Mouse (Mus musculus) hindbrain, postnatal 0 days (tissue): ENCODE results near the gene Cbr2. TPM values are rescaled to one million over a fixed set of nuclear protein-coding genes. Genes with fewer than 3 reads are reported as not detected.
"Not testable (repeated sequence)": the region's sequence is repeated elsewhere in the genome, so short reads cannot be mapped to it uniquely, and the experiment has no call there.

Experiments used
- ATAC-seq: fragments of 200-750 bp; cut with Nextera tagmentation; 2 replicates; pipeline ENCODE4 v1.8.0; 2017; ENCODE audit warnings: mild to moderate bottlenecking, moderate TSS enrichment, moderate library complexity
- DNase-seq: peaks from one replicate; pipeline ENCODE4 v3.0.0-alpha.2; 2015; ENCODE audit warnings: low spot score
- H3K27ac ChIP-seq: fragments of 300-500 bp; sonication (generic); 2 replicates; pipeline ENCODE4 v1.5.1; 2014; ENCODE audit warnings: mild to moderate bottlenecking
- H3K27me3 ChIP-seq: fragments of 300-500 bp; sonication (generic); 2 replicates; pipeline ENCODE4 v1.6.1; 2014; ENCODE audit warnings: low read length, mixed read lengths; ENCODE audit not compliant: insufficient read depth
- H3K36me3 ChIP-seq: fragments of 300-500 bp; sonication (generic); 2 replicates; pipeline ENCODE4 v1.6.1; 2014; ENCODE audit warnings: low read length, mixed read lengths; ENCODE audit not compliant: insufficient read depth
- H3K4me1 ChIP-seq: fragments of 300-500 bp; sonication (generic); 2 replicates; pipeline ENCODE4 v1.6.1; 2014; ENCODE audit warnings: antibody characterized with exemption, low read length, mixed read lengths; ENCODE audit not compliant: insufficient read depth
- H3K4me2 ChIP-seq: fragments of 300-500 bp; sonication (generic); 2 replicates; pipeline ENCODE4 v1.6.1; 2014; ENCODE audit warnings: low read depth, mild to moderate bottlenecking, low read length, moderate library complexity, mixed read lengths
- H3K4me3 ChIP-seq: fragments of 300-500 bp; sonication (generic); 2 replicates; pipeline ENCODE4 v1.5.1; 2014; ENCODE audit warnings: low read length
- H3K9ac ChIP-seq: fragments of 300-500 bp; sonication (generic); replicated peaks from 2 replicates; pipeline ENCODE4 v1.6.1; 2014; ENCODE audit warnings: mild to moderate bottlenecking, low read length, moderate library complexity, mixed read lengths
- H3K9me3 ChIP-seq: fragments of 300-500 bp; sonication (generic); 2 replicates; pipeline ENCODE4 v1.6.1; 2016; ENCODE audit warnings: low read length, mixed read lengths
- CTCF ChIP-seq: IDR thresholded peaks from 2 replicates; pipeline ENCODE4 v1.5.1; 2016; ENCODE audit warnings: antibody characterized with exemption, control low read depth, low read depth
- WGBS: fragments of 180-500 bp; shearing (Covaris S2); extraction: QIAGEN DNeasy Blood & Tissue Kit; methylation state at CpG from one replicate; pipeline ENCODE4 v1.1.7; 2014; 5-methylcytosine and 5-hydroxymethylcytosine counted together
- polyA plus RNA-seq: library from polyadenylated mRNA; unstranded; fragments of >200 nt; fragmentation: Nextera tagmentation; extraction: Ambion mirVana; gene quantifications from 2 replicates; pipeline ENCODE4 v1.2.1, GENCODE M21; 2015
- total RNA-seq: library from RNA; depleted of rRNA; stranded (reverse); fragments of >200 nt; gene quantifications from 2 replicates; pipeline ENCODE4 v1.2.3, GENCODE M21; 2014

Gene Cbr2
- total and polyA plus RNA-seq, 2 experiments from 2014 or later: 4.0 to 6.1 TPM

DNA sequence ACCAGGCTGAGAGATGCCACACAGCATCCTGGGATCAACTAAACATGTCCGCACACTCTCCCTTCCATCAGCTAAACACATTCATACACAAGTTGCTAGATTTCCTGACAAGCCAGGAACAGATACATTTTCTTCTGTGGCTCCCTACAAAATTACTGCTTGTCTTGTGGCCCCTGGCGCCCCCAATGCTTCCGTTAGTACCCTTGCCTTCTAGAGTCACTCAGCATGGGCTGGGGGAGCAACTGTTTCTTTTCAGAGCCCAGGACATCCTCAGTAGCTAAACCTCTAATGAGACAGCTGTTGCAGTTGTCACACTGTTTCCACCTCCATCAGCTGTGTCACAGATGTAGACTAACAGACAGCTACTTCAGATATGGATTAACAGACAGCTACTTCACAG, 40.8 kb upstream of the Cbr2 start:
- no peaks in the 10 kb centered on the region for H3K9me3 ChIP-seq
- no peak for TF ChIP-seq CTCF
- H3K36me3 ChIP-seq: no peaks in the 10 kb centered on the region
- H3K27ac ChIP-seq: no peak overlapping the region
- DNase-seq (no peak), ATAC-seq (no peak)
- no peak overlapping the region for H3K4me3 ChIP-seq
- H3K27me3 ChIP-seq: no peaks in the 10 kb centered on the region
- no peak overlapping the region for H3K4me2 ChIP-seq
- WGBS: 80% methylated on average over 3 of the region's 3 CpGs
- no peaks in the 10 kb centered on the region for H3K4me1 ChIP-seq
- H3K9ac ChIP-seq: no peak overlapping the region

DNA sequence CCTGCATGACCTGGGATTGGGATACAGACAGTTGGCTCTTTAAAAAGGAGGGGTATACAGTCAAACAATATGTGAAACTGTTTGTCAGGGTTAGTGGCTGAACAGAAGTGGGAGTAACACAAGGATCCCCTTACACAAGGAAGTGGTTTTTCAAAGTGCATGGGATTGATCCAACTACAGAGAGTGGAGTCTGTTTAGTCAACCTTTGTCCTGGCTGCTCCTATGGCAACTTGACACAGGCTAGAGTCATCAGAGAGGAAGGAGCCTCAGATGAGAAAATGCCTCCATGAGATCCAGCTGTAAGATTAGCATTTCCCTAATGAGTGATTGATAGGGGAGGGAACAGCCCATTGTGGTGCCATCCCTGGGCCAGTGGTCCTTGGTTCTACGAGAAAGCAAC, 36.3 kb upstream of the Cbr2 start:
- Histone ChIP-seq H3K4me3 (no peak overlapping the region), H3K27ac (no peak overlapping the region), H3K36me3 (no peaks in the 10 kb centered on the region), H3K27me3 (no peaks in the 10 kb centered on the region), H3K9me3 (no peaks in the 10 kb centered on the region), H3K4me2 (no peak overlapping the region), H3K9ac (no peak overlapping the region), H3K4me1 (no peaks in the 10 kb centered on the region)
- TF ChIP-seq CTCF: no peak
- DNase-seq: no peak
- ATAC-seq: no peak
- 50% methylated on average over 1 of the region's 1 CpGs for WGBS

DNA sequence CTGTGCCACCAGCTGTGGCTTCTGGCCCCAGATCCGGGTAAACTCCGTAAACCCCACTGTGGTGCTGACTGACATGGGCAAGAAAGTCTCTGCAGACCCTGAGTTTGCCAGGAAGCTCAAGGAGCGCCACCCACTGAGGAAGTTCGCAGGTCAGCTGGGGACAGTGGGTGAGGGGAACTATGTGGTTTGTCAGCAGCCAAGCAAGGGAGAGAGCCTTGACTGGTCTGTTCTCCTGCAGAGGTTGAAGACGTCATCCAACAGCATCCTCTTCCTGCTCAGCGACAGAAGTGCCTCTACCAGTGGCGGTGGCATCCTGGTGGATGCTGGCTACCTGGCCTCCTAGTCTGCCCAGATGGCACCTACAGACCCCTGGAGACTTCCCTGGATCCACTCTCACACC, 35.1 kb upstream of the Cbr2 start:
- not testable (repeated sequence) for DNase-seq, H3K27me3 ChIP-seq, H3K9ac ChIP-seq, H3K36me3 ChIP-seq, H3K9me3 ChIP-seq, H3K4me3 ChIP-seq, H3K27ac ChIP-seq, H3K4me2 ChIP-seq, H3K4me1 ChIP-seq, ATAC-seq
- WGBS: 82% methylated on average over 3 of the region's 7 CpGs

DNA sequence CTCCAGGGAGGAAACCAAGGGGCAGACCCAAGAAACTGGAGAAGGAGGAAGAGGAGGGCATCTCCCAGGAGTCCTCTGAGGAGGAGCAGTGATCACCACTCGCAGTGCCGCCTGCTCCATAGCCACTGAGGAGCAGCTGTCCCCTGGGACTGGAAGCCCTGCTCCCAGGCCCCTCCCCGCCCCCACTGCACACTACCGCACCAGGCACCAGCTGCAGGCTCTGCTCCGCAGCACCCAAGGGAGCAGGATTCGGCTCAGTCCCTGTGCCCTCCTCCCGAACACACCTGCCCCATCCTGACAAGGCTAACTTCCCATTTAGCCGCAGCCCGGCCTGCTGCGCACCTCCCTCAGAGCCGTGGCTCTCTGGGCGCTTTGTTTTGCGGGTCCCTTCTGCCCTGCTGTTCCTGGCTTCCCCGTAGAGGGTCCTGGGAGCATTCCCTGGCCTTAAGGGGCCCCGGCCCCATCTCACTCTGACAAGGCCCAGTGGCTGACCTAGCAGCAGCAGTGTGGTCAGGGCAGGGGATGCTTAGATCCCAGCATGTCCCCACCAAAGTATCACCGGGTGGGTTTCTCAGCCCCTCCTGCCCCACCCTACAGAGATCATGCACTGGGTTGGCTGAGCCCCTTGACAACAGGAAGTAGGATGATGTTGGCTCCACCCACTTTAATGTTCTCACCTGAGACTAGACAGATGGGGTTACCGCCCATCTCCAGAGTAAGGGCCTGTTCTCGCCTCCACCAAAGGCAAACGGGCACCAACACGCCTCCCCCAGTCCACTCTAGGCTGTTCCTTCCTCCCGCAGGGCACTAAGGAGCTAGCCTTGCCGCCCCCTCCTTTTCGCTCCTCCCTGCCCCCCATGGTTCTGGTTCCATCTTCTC, 31.4 kb upstream of the Cbr2 start:
- H3K36me3 ChIP-seq, H3K4me2 ChIP-seq, DNase-seq, H3K9me3 ChIP-seq, H3K4me3 ChIP-seq, H3K9ac ChIP-seq, H3K4me1 ChIP-seq, H3K27ac ChIP-seq, H3K27me3 ChIP-seq: not testable (repeated sequence)
- WGBS: 13% methylated on average over 3 of the region's 23 CpGs
- peak; percentile 35; the same call in 1 of the 2 replicates for ATAC-seq

DNA sequence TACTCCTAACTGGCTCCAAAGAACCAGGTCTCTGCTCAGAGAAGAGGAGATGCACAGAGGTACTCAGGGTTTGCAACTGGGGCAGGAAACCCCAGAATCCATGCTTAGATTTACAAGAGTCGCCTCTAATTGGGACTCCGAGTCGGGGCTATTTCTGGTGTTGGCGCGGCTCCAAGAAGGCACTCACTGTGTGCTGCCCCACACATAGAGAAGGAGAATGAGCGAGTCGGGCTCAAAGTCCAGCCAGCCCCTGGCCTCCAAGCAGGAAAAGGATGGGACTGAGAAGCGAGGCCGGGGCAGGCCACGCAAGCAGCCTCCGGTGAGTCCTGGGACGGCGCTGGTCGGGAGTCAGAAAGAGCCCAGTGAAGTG, 30.7 kb upstream of the Cbr2 start, which contains the start of gene Hmga1b:
Hmga1b (plus strand) TSS at position 123 of the 370 bp plus-strand sequence.
- H3K27ac ChIP-seq, H3K36me3 ChIP-seq, H3K4me2 ChIP-seq, H3K4me3 ChIP-seq, DNase-seq, ATAC-seq, H3K4me1 ChIP-seq, H3K9me3 ChIP-seq, H3K9ac ChIP-seq, H3K27me3 ChIP-seq: not testable (repeated sequence)
- WGBS: 19% methylated on average over 14 of the region's 14 CpGs

DNA sequence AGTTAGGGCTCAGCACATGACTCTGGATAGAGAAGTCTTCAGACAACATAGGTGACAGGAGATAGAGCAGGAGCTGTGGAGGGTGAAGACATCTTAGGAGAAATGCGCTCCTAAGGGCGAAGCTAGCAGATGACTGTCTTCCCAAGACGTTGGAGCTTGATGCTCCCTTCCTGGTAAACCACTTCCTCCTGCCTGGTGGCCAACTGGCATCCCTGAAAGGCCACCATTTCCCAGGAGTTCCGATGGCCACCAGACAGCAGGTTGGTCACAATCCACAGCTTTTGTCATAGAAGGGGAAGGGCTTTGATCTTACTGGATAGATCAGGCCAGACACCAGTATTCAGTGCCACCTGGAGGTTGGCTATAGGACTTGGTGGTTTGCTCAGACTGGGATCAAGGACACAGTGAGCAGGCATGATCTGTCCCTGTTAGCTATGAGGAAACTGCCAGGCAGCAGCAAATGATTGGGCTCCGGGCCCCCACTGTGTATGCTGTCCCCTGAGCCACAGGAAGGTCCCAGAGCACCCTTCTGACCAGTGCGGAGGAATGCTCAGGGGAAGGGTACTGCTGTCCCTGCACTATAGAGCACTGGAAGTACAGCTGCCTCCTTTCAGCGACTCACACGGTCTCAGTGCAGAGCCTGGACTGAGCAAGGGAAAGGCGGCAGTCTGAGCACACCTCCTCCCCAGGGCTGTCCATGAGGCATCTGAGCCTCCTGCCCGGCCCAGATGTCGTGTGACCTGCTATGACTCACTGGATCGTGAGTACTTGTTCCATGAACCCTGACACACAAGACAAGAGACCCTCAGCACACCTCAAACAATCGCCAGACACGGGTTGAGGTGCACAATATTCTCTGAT, 30.1 kb upstream of the Cbr2 start:
- H3K36me3 ChIP-seq: no peaks in the 10 kb centered on the region
- ATAC-seq (no peak), DNase-seq (no peak)
- TF ChIP-seq CTCF: no peak
- H3K4me1 ChIP-seq: no peaks in the 10 kb centered on the region
- H3K27me3 ChIP-seq: no peaks in the 10 kb centered on the region
- 68% methylated on average over 14 of the region's 14 CpGs for WGBS
- no peak overlapping the region for H3K4me2 ChIP-seq
- no peak overlapping the region for H3K27ac ChIP-seq
- no peak overlapping the region for H3K9ac ChIP-seq
- H3K4me3 ChIP-seq: no peak overlapping the region
- H3K9me3 ChIP-seq: 0 out of 2 replicates have a peak, but pooled peaks cover 4% of the 10 kb centered on the region

DNA sequence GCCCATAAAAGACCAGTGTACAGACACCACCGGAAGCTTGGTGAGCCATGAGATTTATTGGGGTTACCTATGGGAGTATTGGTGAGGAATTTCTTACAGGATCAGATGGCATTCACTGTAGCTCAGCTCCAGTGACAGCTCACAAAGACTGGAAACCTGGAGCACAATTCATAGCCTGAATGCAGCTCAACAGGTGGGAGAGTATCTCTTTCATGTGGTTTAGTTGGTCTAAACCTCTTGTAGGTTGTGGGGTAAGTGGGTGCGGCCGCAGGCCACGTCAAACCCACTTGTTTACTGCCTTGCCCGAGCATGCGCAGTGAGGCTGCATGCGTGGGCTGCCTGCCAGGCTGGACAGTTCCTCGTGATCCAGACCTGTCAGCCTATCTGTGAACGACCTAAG, 28.3 kb upstream of the Cbr2 start:
- Histone ChIP-seq H3K36me3 (no peaks in the 10 kb centered on the region), H3K4me1 (no peaks in the 10 kb centered on the region), H3K27me3 (no peaks in the 10 kb centered on the region), H3K9ac (no peak overlapping the region), H3K4me3 (no peak overlapping the region), H3K4me2 (no peak overlapping the region), H3K27ac (no peak overlapping the region), H3K9me3 (0 out of 2 replicates have a peak, but pooled peaks cover 4% of the 10 kb centered on the region)
- WGBS: 81% methylated on average over 9 of the region's 9 CpGs
- DNase-seq (no peak), ATAC-seq (no peak)
- TF ChIP-seq CTCF: no peak
